Mouse (Mus musculus) kidney, postnatal 0 days (tissue): ENCODE results near the gene Gna12. TPM values are rescaled to one million over a fixed set of nuclear protein-coding genes. Genes with fewer than 3 reads are reported as not detected.
A peak's percentile ranks its signal among the peaks of the same experiment; 100 is the strongest.

Source experiments
- ATAC-seq: fragments of 200-750 bp; cut with Nextera tagmentation; replicated peaks from 2 replicates; pipeline ENCODE4 v1.8.0; 2017; ENCODE audit warnings: low read depth, moderate number of reproducible peaks, moderate TSS enrichment, moderate library complexity; ENCODE audit not compliant: low FRiP score
- DNase-seq: peaks from one replicate; pipeline ENCODE4 v3.0.0-alpha.2; 2016; ENCODE audit warnings: low spot score
- H3K27ac ChIP-seq: fragments of 300-500 bp; sonication (generic); 2 replicates; pipeline ENCODE4 v1.5.1; 2014; ENCODE audit warnings: mild to moderate bottlenecking
- H3K27me3 ChIP-seq: fragments of 300-500 bp; sonication (generic); 2 replicates; pipeline ENCODE4 v1.6.1; 2014; ENCODE audit warnings: low read length, mixed read lengths; ENCODE audit not compliant: insufficient read depth
- H3K36me3 ChIP-seq: fragments of 300-500 bp; sonication (generic); 2 replicates; pipeline ENCODE4 v1.6.1; 2014; ENCODE audit warnings: low read length, mixed read lengths; ENCODE audit not compliant: insufficient read depth
- H3K4me1 ChIP-seq: fragments of 300-500 bp; sonication (generic); replicated peaks from 2 replicates; pipeline ENCODE4 v1.6.1; 2014; ENCODE audit warnings: antibody characterized with exemption, low read length, mixed read lengths; ENCODE audit not compliant: insufficient read depth
- H3K4me2 ChIP-seq: fragments of 300-500 bp; sonication (generic); 2 replicates; pipeline ENCODE4 v1.6.1; 2014; ENCODE audit warnings: mild to moderate bottlenecking, low read length, moderate library complexity, mixed read lengths
- H3K4me3 ChIP-seq: fragments of 300-500 bp; sonication (generic); replicated peaks from 2 replicates; pipeline ENCODE4 v1.5.1; 2014; ENCODE audit warnings: low read depth, low read length
- H3K9ac ChIP-seq: fragments of 300-500 bp; sonication (generic); 2 replicates; pipeline ENCODE4 v1.6.1; 2014; ENCODE audit warnings: low read depth, low read length
- H3K9me3 ChIP-seq: fragments of 300-500 bp; sonication (generic); replicated peaks from 2 replicates; pipeline ENCODE4 v1.6.1; 2016; ENCODE audit warnings: low read length, inconsistent platforms, mixed read lengths
- CTCF ChIP-seq: IDR thresholded peaks from 2 replicates; pipeline ENCODE4 v1.5.1; 2016; ENCODE audit warnings: antibody characterized with exemption, low read depth, mild to moderate bottlenecking, moderate library complexity
- WGBS: fragments of 180-500 bp; shearing (Covaris S2); extraction: QIAGEN DNeasy Blood & Tissue Kit; methylation state at CpG from one replicate; pipeline ENCODE4 v1.1.7; 2014; 5-methylcytosine and 5-hydroxymethylcytosine counted together
- polyA plus RNA-seq: library from polyadenylated mRNA; unstranded; fragments of >200 nt; fragmentation: Nextera tagmentation; extraction: Ambion mirVana; gene quantifications from 2 replicates; pipeline ENCODE4 v1.2.1, GENCODE M21; 2015

Gna12 gene
- polyA plus RNA-seq, 1 experiment from 2014 or later: 48.8 TPM

DNA sequence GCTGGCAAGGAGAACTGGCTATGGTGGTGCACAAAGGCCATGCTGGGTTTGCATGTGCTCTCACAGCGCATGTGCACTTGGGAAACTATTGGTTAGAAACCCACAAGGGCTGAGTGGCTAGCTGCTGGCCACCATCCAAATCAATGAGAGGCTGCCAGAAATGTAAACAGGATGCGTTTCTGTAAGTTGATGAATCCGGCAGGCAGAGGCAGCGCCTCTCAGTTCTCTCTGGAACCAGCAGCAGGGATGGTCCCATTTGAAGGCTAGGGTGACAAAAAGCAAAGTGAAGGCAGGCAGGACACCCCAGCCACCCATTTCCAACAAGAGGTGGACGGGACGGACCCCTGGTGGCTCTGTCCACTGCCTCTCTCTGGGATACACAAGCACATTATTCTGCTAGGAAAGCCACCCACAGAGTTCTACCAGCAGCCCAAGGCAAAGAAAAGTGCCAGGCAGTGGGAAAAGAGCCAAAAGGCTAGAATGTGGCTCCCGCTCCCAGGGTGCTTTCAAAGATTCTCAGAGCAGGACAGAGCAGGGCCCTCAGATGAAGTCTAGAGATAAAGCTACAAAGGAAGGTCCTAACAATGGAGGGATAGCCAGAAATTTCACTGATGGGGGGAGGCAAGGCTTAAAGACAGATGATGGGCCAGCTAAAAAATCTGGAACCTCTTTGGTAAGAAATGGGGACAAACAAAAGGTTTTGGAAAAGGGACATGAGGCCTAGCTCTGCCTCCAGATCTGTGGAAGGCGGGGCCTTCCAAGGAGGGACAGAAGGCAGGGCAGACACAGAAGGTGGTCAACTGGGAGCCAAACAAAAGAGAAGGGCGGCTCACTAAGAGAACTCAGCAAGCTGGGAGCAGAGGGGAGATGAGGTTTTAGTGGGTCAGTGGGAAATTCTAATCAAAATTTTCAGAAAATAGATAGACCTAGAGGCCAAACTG, 39.0 kb downstream of the Gna12 start:
- DNase-seq: peak; percentile 76
- Histone ChIP-seq H3K36me3 (no peaks in the 10 kb centered on the region), H3K9me3 (no peaks in the 10 kb centered on the region), H3K4me3 (no peak overlapping the region), H3K4me2 (peak overlapping the region; percentile 9; the same call in 1 of the 2 replicates), H3K4me1 (peaks cover 37% of the 10 kb centered on the region), H3K27ac (peak overlapping the region; percentile 84), H3K9ac (0 out of 2 replicates have a peak overlapping the region, but pooled peaks have one; percentile 41), H3K27me3 (no peaks in the 10 kb centered on the region)
- 42% methylated on average over 9 of the region's 9 CpGs for WGBS
- 0 out of 2 replicates have a peak, but pooled peaks have one; percentile 29 for ATAC-seq
- TF ChIP-seq CTCF: no peak; the same call in 1 of the 2 replicates

GRCm38 (mm10) chr5:140790392-140790791, 39.8 kb downstream of the Gna12 start:
- Histone ChIP-seq H3K27me3 (no peaks in the 10 kb centered on the region), H3K4me3 (no peak overlapping the region), H3K9ac (no peak overlapping the region), H3K36me3 (no peaks in the 10 kb centered on the region), H3K27ac (peak overlapping the region; percentile 84), H3K4me2 (no peak overlapping the region), H3K9me3 (no peaks in the 10 kb centered on the region), H3K4me1 (peaks cover 34% of the 10 kb centered on the region)
- DNase-seq (peak; percentile 37), ATAC-seq (no peak)
- WGBS: 21% methylated on average over 2 of the region's 2 CpGs
- no peak for TF ChIP-seq CTCF

DNA sequence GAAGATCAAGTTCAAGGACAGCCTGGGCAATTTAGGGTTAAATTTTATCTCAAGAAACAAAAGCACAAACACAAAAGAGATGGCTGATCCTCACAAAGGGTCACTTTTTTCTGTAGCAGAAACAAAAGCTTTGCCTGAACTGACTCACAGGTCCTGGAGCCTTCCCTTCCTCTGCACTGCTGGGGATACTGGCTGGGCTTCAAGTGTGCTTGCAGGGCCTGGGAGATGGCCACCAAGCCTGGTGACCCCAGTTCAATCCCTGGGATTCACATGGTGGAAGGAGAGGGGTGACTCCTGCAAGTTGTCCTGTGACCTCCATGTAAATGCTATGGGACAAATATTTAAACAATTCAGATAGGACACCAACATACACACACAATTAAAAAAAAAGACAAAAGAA, 40.7 kb downstream of the Gna12 start:
- Histone ChIP-seq H3K27me3 (no peaks in the 10 kb centered on the region), H3K27ac (no peak overlapping the region), H3K36me3 (0 out of 2 replicates have a peak, but pooled peaks cover 6% of the 10 kb centered on the region), H3K9ac (no peak overlapping the region), H3K9me3 (no peaks in the 10 kb centered on the region), H3K4me3 (no peak overlapping the region), H3K4me1 (peaks cover 29% of the 10 kb centered on the region), H3K4me2 (no peak overlapping the region)
- DNase-seq: no peak
- no peak for ATAC-seq
- TF ChIP-seq CTCF: no peak

DNA sequence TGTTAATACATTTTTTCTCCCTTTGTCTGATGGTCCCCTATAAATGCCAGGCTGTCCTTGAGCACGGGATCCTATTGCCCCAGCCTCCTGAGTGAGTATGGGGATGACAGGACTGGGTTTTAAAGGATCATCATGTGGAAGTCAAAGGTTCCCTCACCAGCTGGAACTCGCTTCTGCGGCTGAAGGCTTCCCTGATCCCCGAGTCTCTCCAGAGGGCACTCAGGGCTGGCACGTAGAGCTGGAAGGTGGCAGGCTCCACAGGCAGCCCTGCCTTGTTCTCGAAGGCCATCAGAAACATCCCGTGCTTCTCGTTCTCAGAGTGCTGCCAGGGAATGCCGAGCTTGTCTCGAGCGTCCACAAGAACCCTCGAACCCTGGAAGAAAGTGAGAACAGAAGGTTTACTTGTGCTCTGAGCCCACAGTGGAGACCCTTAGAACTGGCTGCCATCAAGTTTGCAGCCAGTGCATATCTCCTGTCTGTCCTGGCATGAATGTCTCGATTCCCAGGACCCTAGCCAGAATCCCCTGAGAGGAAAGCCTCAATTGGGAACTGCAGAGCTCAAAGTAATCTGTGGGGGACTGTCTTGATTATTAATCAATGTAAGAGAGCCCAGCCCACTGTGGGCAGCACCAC, 44.9 kb downstream of the Gna12 start:
- ATAC-seq (no peak), DNase-seq (no peak)
- Histone ChIP-seq H3K27ac (no peak overlapping the region), H3K36me3 (peaks cover 33% of the 10 kb centered on the region), H3K4me3 (no peak overlapping the region), H3K9me3 (no peaks in the 10 kb centered on the region), H3K4me1 (peaks cover 9% of the 10 kb centered on the region; the same call in 1 of the 2 replicates), H3K4me2 (no peak overlapping the region), H3K9ac (no peak overlapping the region), H3K27me3 (no peaks in the 10 kb centered on the region)
- no peak for TF ChIP-seq CTCF
- 82% methylated on average over 13 of the region's 13 CpGs for WGBS

DNA sequence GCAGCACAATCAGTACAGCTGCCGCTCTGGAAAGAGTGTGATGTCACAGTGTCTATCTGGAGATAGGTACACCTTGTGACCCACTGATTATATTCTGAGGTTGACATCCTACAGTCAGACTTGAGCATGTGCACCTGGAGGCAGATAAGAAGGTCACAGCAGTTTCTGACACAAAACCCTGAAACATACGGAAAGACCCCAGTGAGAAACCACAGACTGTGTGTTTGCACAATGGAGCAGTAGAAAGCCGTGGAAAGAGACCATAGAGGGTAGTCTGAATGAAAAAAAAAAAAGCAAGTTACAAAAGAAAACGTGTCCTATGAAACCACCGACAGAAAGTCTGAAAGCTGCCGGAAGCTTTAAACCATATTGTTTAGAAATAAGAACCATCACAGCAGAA, 45.9 kb downstream of the Gna12 start:
- no peak for TF ChIP-seq CTCF
- ATAC-seq: no peak
- 85% methylated on average over 6 of the region's 6 CpGs for WGBS

GRCm38 (mm10) chr5:140783577-140783976, 46.7 kb downstream of the Gna12 start:
- TF ChIP-seq CTCF: peak; percentile 36; the same call in 1 of the 2 replicates
- ATAC-seq (no peak), DNase-seq (no peak)
- 94% methylated on average over 4 of the region's 4 CpGs for WGBS
- Histone ChIP-seq H3K4me2 (no peak overlapping the region), H3K9ac (no peak overlapping the region), H3K27ac (no peak overlapping the region), H3K27me3 (no peaks in the 10 kb centered on the region), H3K4me3 (no peak overlapping the region), H3K9me3 (no peaks in the 10 kb centered on the region), H3K4me1 (peaks cover 2% of the 10 kb centered on the region; the same call in 1 of the 2 replicates), H3K36me3 (peaks cover 46% of the 10 kb centered on the region)

More for the DNA sequence above, 45.9 kb downstream of the Gna12 start:
- Histone ChIP-seq H3K9ac (no peak overlapping the region), H3K4me3 (no peak overlapping the region), H3K27me3 (no peaks in the 10 kb centered on the region), H3K9me3 (no peaks in the 10 kb centered on the region), H3K4me1 (peaks cover 7% of the 10 kb centered on the region; the same call in 1 of the 2 replicates), H3K36me3 (peaks cover 40% of the 10 kb centered on the region), H3K4me2 (no peak overlapping the region), H3K27ac (no peak overlapping the region)
- no peak for DNase-seq
